Mouse (Mus musculus): ENCODE results near the gene Pola1. TPM values are rescaled to one million over a fixed set of nuclear protein-coding genes. Genes with fewer than 3 reads are reported as not detected.

The Pola1 gene
- polyA plus RNA-seq, 1 experiment, result 0.61 TPM

DNA sequence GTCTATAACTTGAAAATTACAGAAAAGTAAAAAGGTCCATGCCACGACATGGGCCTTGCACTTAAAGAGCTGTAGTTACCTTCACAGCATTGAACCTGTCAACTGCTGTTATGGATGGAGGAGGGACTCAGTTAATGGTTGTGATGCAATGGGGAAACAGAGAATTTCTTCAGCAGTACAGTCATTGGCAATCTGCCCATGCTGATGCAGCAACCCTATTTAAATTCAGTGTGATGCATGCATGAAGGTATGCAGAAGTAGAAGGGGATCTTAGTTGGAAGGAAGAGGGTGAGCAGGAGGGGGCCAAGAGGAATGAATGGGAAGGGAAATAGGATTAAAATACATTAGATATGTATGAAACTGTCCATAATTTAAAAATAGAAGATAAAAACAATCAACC lies 262.2 kb downstream of the Pola1 start:
- 80% methylated on average over 1 of the region's 1 CpGs for WGBS
- no peak for DNase-seq (ENCODE audit: low read depth in 1 of 2, low spot score in 2 of 2)

DNA sequence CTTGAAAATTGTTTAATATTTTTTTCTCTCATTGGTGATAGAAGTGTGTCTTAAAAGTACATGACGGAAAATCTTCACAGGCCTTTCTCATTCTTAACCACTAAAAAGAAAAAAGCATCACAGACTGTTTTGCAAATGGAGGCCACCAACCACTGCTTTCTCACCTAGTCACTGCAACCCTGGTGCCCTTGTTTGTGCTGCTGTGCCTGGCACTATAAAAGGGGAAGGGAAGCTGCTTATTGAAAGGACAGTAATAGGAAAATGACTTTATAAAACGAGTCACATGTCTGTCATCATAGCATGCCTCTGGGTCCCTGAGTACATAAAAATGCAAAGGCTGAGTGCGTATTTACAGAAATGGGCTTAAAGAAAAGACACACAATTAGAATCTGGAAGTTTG lies 263.7 kb downstream of the Pola1 start:
- no peak for DNase-seq (ENCODE audit: low read depth in 1 of 2, low spot score in 2 of 2)
- TF ChIP-seq POLR2A (IDR thresholded peaks at IDR 0.05; ENCODE audit: low read depth, low read length) (no peak), CTCF (IDR thresholded peaks at IDR 0.05; ENCODE audit: extremely low read depth, insufficient read depth, insufficient read length, insufficient replicate concordance) (no peak)
- Histone ChIP-seq H3K4me1 (ENCODE audit: control insufficient read depth, insufficient read depth, insufficient read length) (no peaks in the 10 kb centered on the region), H3K36me3 (ENCODE audit: control insufficient read depth, insufficient read depth, low read length) (no peaks in the 10 kb centered on the region), H3K27me3 (ENCODE audit: control insufficient read depth, insufficient read depth, low read length) (no peaks in the 10 kb centered on the region), H3K27ac (ENCODE audit: insufficient read depth, low read length) (no peak overlapping the region), H3K4me3 (ENCODE audit: extremely low read depth, insufficient read depth, insufficient read length) (no peak overlapping the region)
- 78% methylated on average over 3 of the region's 3 CpGs for WGBS

More for the DNA sequence above, 262.2 kb downstream of the Pola1 start:
- no peaks in the 10 kb centered on the region for H3K27me3 ChIP-seq (ENCODE audit: control insufficient read depth, insufficient read depth, low read length)
- no peak overlapping the region for H3K4me3 ChIP-seq (ENCODE audit: extremely low read depth, insufficient read depth, insufficient read length)
- no peaks in the 10 kb centered on the region for H3K4me1 ChIP-seq (ENCODE audit: control insufficient read depth, insufficient read depth, insufficient read length)
- no peaks in the 10 kb centered on the region for H3K36me3 ChIP-seq (ENCODE audit: control insufficient read depth, insufficient read depth, low read length)
- no peak for TF ChIP-seq CTCF (IDR thresholded peaks at IDR 0.05; ENCODE audit: extremely low read depth, insufficient read depth, insufficient read length, insufficient replicate concordance)
- TF ChIP-seq POLR2A (IDR thresholded peaks at IDR 0.05; ENCODE audit: low read depth, low read length), result no peak
- H3K27ac ChIP-seq (ENCODE audit: insufficient read depth, low read length), result no peak overlapping the region

GRCm38 (mm10) chrX:93321336-93321735 lies 310.6 kb downstream of the Pola1 start:
- Histone ChIP-seq H3K36me3 (ENCODE audit: control insufficient read depth, insufficient read depth, low read length) (no peaks in the 10 kb centered on the region), H3K4me3 (ENCODE audit: extremely low read depth, insufficient read depth, insufficient read length) (no peak overlapping the region), H3K4me1 (ENCODE audit: control insufficient read depth, insufficient read depth, insufficient read length) (no peaks in the 10 kb centered on the region), H3K27ac (ENCODE audit: insufficient read depth, low read length) (no peak overlapping the region), H3K27me3 (ENCODE audit: control insufficient read depth, insufficient read depth, low read length) (no peaks in the 10 kb centered on the region)
- DNase-seq (ENCODE audit: low read depth in 1 of 2, low spot score in 2 of 2), result no peak
- 90% methylated on average over 1 of the region's 1 CpGs for WGBS
- TF ChIP-seq POLR2A (IDR thresholded peaks at IDR 0.05; ENCODE audit: low read depth, low read length) (no peak), CTCF (IDR thresholded peaks at IDR 0.05; ENCODE audit: extremely low read depth, insufficient read depth, insufficient read length, insufficient replicate concordance) (no peak)

- no peaks in the 10 kb centered on the region for H3K27me3 ChIP-seq (ENCODE audit: control insufficient read depth, insufficient read depth, low read length)
- H3K27ac ChIP-seq (ENCODE audit: insufficient read depth, low read length), result no peak overlapping the region
- WGBS, result 84% methylated on average over 2 of the region's 2 CpGs
- no peak overlapping the region for H3K4me3 ChIP-seq (ENCODE audit: extremely low read depth, insufficient read depth, insufficient read length)
- no peaks in the 10 kb centered on the region for H3K4me1 ChIP-seq (ENCODE audit: control insufficient read depth, insufficient read depth, insufficient read length)
- TF ChIP-seq POLR2A (IDR thresholded peaks at IDR 0.05; ENCODE audit: low read depth, low read length), result no peak
- TF ChIP-seq CTCF (IDR thresholded peaks at IDR 0.05; ENCODE audit: extremely low read depth, insufficient read depth, insufficient read length, insufficient replicate concordance), result no peak
- no peaks in the 10 kb centered on the region for H3K36me3 ChIP-seq (ENCODE audit: control insufficient read depth, insufficient read depth, low read length)
- DNase-seq (ENCODE audit: low read depth in 1 of 2, low spot score in 2 of 2), result no peak
These were observed 312.0 kb downstream of the Pola1 start for GRCm38 (mm10) chrX:93319979-93320378.

GRCm38 (mm10) chrX:93317577-93317976 lies 314.4 kb downstream of the Pola1 start:
- WGBS, result 76% methylated on average over 4 of the region's 4 CpGs

GRCm38 (mm10) chrX:93305780-93306179 lies 326.2 kb downstream of the Pola1 start:
- no peak for DNase-seq (ENCODE audit: low read depth in 1 of 2, low spot score in 2 of 2)
- no peaks in the 10 kb centered on the region for H3K27me3 ChIP-seq (ENCODE audit: control insufficient read depth, insufficient read depth, low read length)
- H3K27ac ChIP-seq (ENCODE audit: insufficient read depth, low read length), result no peak overlapping the region
- 0 out of 2 replicates have a peak, but pooled peaks cover 1% of the 10 kb centered on the region for H3K36me3 ChIP-seq (ENCODE audit: control insufficient read depth, insufficient read depth, low read length)
- no peaks in the 10 kb centered on the region for H3K4me1 ChIP-seq (ENCODE audit: control insufficient read depth, insufficient read depth, insufficient read length)
- WGBS, result 88% methylated on average over 7 of the region's 7 CpGs
- H3K4me3 ChIP-seq (ENCODE audit: extremely low read depth, insufficient read depth, insufficient read length), result no peak overlapping the region
- TF ChIP-seq POLR2A (IDR thresholded peaks at IDR 0.05; ENCODE audit: low read depth, low read length) (no peak), CTCF (IDR thresholded peaks at IDR 0.05; ENCODE audit: extremely low read depth, insufficient read depth, insufficient read length, insufficient replicate concordance) (no peak)

More at GRCm38 (mm10) chrX:93317577-93317976, 314.4 kb downstream of the Pola1 start:
- Histone ChIP-seq H3K27me3 (ENCODE audit: control insufficient read depth, insufficient read depth, low read length) (no peaks in the 10 kb centered on the region), H3K4me1 (ENCODE audit: control insufficient read depth, insufficient read depth, insufficient read length) (no peaks in the 10 kb centered on the region), H3K36me3 (ENCODE audit: control insufficient read depth, insufficient read depth, low read length) (no peaks in the 10 kb centered on the region), H3K27ac (ENCODE audit: insufficient read depth, low read length) (no peak overlapping the region), H3K4me3 (ENCODE audit: extremely low read depth, insufficient read depth, insufficient read length) (no peak overlapping the region)
- no peak for TF ChIP-seq POLR2A (IDR thresholded peaks at IDR 0.05; ENCODE audit: low read depth, low read length)
- TF ChIP-seq CTCF (IDR thresholded peaks at IDR 0.05; ENCODE audit: extremely low read depth, insufficient read depth, insufficient read length, insufficient replicate concordance), result no peak
- no peak for DNase-seq (ENCODE audit: low read depth in 1 of 2, low spot score in 2 of 2)

DNA sequence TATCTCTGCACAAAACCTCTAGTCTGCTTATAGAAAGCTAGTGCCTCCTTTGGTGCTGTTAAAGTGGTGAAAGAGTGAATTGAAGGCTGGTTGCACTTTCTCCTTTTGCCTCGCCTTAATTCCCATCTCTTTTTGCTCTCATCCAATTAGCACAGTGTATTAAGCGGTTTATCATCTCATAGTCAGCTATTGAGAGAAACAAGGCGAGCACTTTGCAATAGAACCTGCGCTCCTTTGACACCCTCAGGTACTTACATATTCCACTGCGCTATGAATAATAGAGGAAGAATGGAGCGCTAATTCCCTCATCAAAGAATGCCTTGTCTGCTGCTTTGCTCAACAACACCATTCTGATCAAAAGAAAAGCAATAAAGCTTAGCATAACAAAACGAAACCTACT lies 330.2 kb downstream of the Pola1 start:
- TF ChIP-seq POLR2A (IDR thresholded peaks at IDR 0.05; ENCODE audit: low read depth, low read length) (no peak), CTCF (IDR thresholded peaks at IDR 0.05; ENCODE audit: extremely low read depth, insufficient read depth, insufficient read length, insufficient replicate concordance) (no peak)
- Histone ChIP-seq H3K4me1 (ENCODE audit: control insufficient read depth, insufficient read depth, insufficient read length) (peaks cover 3% of the 10 kb centered on the region; the same call in 1 of the 2 replicates), H3K4me3 (ENCODE audit: extremely low read depth, insufficient read depth, insufficient read length) (no peak overlapping the region), H3K36me3 (ENCODE audit: control insufficient read depth, insufficient read depth, low read length) (0 out of 2 replicates have a peak, but pooled peaks cover 1% of the 10 kb centered on the region), H3K27ac (ENCODE audit: insufficient read depth, low read length) (no peak overlapping the region), H3K27me3 (ENCODE audit: control insufficient read depth, insufficient read depth, low read length) (no peaks in the 10 kb centered on the region; the same call in 1 of the 2 replicates)
- DNase-seq (ENCODE audit: low read depth in 1 of 2, low spot score in 2 of 2), result no peak
- WGBS, result 41% methylated on average over 7 of the region's 7 CpGs
